Mouse (Mus musculus): ENCODE data around the gene Med22.

- peak; percentile 76 for TF ChIP-seq CTCF (IDR thresholded peaks at IDR 0.05; ENCODE audit: low read depth, low read length)
- no peak for TF ChIP-seq POLR2A (IDR thresholded peaks at IDR 0.05; ENCODE audit: borderline replicate concordance, low read depth, low read length)
These were observed 3.4 kb downstream of the Med22 start for GRCm38 (mm10) chr2:26907109-26907508.
